Mouse (Mus musculus) spleen, adult 2 months (tissue): ENCODE data around the gene I830077J02Rik. TPM values are rescaled to one million over a fixed set of nuclear protein-coding genes. Genes with fewer than 3 reads are reported as not detected.

ENCODE experiments used
- DNase-seq, 2 experiments: peaks; one replicate each; pipeline versions ENCODE4 v3.0.0 to v3.0.0-alpha.2; 2012 to 2021; ENCODE audit warnings: low spot score in 2 of 2, low read depth in 1 of 2
- H3K27ac ChIP-seq: fragments of 200-500 bp; 2 replicates; pipeline ENCODE4 v1.5.1; 2012; ENCODE audit warnings: low read length, inconsistent platforms; ENCODE audit not compliant: insufficient read depth
- H3K27me3 ChIP-seq: fragments of 200-500 bp; 2 replicates; pipeline ENCODE4 v1.6.1; 2012; ENCODE audit warnings: mild to moderate bottlenecking, moderate library complexity, low read length, inconsistent platforms; ENCODE audit not compliant: control insufficient read depth, insufficient read depth
- H3K36me3 ChIP-seq: fragments of 200-500 bp; 2 replicates; pipeline ENCODE4 v1.6.1; 2012; ENCODE audit warnings: mild to moderate bottlenecking, low read length, inconsistent platforms; ENCODE audit not compliant: control insufficient read depth, insufficient read depth
- H3K4me1 ChIP-seq: fragments of 200-500 bp; 2 replicates; pipeline ENCODE4 v1.6.1; 2011; ENCODE audit warnings: inconsistent platforms; ENCODE audit not compliant: control insufficient read depth, insufficient read depth, insufficient read length
- H3K4me3 ChIP-seq: fragments of 200-500 bp; 2 replicates; pipeline ENCODE4 v1.5.1; 2011; ENCODE audit warnings: mild to moderate bottlenecking, inconsistent platforms; ENCODE audit not compliant: insufficient read depth, insufficient read length; ENCODE audit errors: extremely low read depth
- CTCF ChIP-seq: fragments of 200-500 bp; IDR thresholded peaks from 2 replicates; pipeline ENCODE4 v1.5.1; 2011; ENCODE audit warnings: mild to moderate bottlenecking, inconsistent platforms; ENCODE audit not compliant: insufficient read depth, insufficient read length, insufficient replicate concordance; ENCODE audit errors: extremely low read depth
- POLR2A ChIP-seq: fragments of 200-500 bp; IDR thresholded peaks from 2 replicates; pipeline ENCODE4 v1.6.1; 2011; ENCODE audit warnings: low read depth, low read length, inconsistent platforms
- WGBS: fragments of 180-500 bp; shearing (Covaris S2); methylation state at CpG from one replicate; pipeline ENCODE4 v1.1.7; 2018; 5-methylcytosine and 5-hydroxymethylcytosine counted together
- polyA plus RNA-seq: library from polyadenylated mRNA; depleted of rRNA; stranded (reverse); fragments of >200 nt; gene quantifications from 2 replicates; pipeline ENCODE4 v1.2.3, GENCODE M21; 2012

I830077J02Rik gene
- polyA plus RNA-seq, 1 experiment = 18.8 TPM

GRCm38 (mm10) chr3:105894601-105895592, 37.6 kb downstream of the I830077J02Rik start:
- peak; percentile 77 to 86 for DNase-seq
- peak overlapping the region; percentile 44; the same call in 1 of the 2 replicates for H3K4me3 ChIP-seq
- 3% methylated on average over 23 of the region's 23 CpGs for WGBS
- peak overlapping the region; percentile 95 for H3K27ac ChIP-seq
- peaks cover 23% of the 10 kb centered on the region; the same call in 1 of the 2 replicates for H3K4me1 ChIP-seq
- H3K27me3 ChIP-seq = no peaks in the 10 kb centered on the region
- peak; percentile 28; the same call in 1 of the 2 replicates for TF ChIP-seq POLR2A
- TF ChIP-seq CTCF = peak; percentile 77; the same call in 1 of the 2 replicates
- H3K36me3 ChIP-seq = no peaks in the 10 kb centered on the region

DNA sequence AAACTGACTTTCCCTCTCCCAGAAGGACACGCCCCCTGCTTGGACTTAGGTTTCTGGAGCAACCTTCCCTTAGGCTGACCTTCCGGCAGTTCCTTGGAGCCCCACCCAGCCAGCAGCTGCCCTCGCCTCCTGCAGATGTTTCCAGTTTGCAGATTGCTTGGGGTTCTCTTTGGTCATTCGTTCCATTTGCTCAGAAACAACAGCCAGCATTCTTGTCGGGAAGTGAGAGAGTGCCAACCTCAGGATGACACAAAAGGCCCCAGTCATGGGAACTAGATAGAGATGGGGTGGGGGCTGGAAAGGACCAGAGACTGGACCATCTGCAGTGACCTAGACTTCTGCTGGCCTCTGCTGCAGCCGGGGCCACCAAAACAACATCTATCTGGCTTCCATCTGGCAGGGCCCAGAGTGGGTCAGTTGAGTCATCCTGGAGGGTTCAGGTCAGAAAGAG, 38.5 kb downstream of the I830077J02Rik start:
- H3K4me1 ChIP-seq = peaks cover 23% of the 10 kb centered on the region; the same call in 1 of the 2 replicates
- 26% methylated on average over 6 of the region's 6 CpGs for WGBS

DNA sequence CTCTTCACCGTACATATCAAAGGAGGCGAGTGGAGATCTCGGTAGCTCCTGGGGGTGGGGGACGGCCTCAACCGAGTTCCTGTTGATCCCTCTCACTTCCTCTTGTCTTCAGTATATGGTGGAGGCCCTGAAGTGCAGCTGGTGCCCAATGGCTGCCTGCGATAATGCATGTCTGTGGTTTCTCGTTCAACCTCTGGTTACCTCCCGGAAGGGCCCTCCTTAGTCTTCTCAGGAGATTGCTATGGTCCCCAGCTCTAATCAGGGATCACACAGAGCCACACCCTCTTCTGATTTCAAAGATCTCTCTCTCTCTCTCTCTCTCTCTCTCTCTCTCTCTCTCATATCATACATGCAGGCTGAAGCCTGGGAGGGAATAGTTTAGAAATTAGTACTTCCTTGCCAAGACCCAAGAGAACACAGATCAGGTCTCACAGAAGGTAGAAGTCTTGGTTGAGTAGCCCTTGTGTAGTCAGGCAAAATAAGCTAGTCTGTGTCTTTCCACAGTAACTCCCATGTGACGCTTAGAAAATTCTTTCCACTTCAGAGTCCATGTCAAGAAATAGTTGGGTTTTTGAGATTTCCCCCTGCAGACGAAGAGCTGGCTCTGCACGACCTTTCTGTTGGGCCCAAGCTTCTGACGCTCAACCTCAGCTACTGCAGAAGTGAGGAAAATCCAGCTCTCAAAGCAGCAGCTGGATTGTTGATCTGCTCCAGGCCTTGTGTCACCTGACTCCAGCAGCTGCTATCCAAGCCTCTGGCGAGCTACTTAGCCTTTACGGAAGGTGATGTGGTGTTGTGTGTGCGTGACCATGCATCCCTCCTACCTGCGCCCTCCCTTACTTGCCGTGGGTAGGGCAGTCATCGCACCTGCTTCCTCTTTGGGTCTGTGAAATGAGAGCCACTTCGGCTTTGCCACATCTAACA, 39.6 kb downstream of the I830077J02Rik start:
- 7% methylated on average over 19 of the region's 19 CpGs for WGBS
- TF ChIP-seq CTCF (no peak), POLR2A (peak; percentile 53; the same call in 1 of the 2 replicates)
- H3K4me1 ChIP-seq = peaks cover 23% of the 10 kb centered on the region; the same call in 1 of the 2 replicates
- H3K27me3 ChIP-seq = no peaks in the 10 kb centered on the region
- H3K36me3 ChIP-seq = no peaks in the 10 kb centered on the region
- peak overlapping the region; percentile 95 for H3K27ac ChIP-seq
- H3K4me3 ChIP-seq = peak overlapping the region; percentile 49; the same call in 1 of the 2 replicates
- peak; percentile 74 to 86 for DNase-seq

More for the DNA sequence above, 38.5 kb downstream of the I830077J02Rik start:
- H3K27me3 ChIP-seq = no peaks in the 10 kb centered on the region
- TF ChIP-seq POLR2A (no peak), CTCF (no peak)
- peak overlapping the region; percentile 95 for H3K27ac ChIP-seq
- no peaks in the 10 kb centered on the region for H3K36me3 ChIP-seq
- DNase-seq = no peak
- H3K4me3 ChIP-seq = no peak overlapping the region; the same call in 1 of the 2 replicates

DNA sequence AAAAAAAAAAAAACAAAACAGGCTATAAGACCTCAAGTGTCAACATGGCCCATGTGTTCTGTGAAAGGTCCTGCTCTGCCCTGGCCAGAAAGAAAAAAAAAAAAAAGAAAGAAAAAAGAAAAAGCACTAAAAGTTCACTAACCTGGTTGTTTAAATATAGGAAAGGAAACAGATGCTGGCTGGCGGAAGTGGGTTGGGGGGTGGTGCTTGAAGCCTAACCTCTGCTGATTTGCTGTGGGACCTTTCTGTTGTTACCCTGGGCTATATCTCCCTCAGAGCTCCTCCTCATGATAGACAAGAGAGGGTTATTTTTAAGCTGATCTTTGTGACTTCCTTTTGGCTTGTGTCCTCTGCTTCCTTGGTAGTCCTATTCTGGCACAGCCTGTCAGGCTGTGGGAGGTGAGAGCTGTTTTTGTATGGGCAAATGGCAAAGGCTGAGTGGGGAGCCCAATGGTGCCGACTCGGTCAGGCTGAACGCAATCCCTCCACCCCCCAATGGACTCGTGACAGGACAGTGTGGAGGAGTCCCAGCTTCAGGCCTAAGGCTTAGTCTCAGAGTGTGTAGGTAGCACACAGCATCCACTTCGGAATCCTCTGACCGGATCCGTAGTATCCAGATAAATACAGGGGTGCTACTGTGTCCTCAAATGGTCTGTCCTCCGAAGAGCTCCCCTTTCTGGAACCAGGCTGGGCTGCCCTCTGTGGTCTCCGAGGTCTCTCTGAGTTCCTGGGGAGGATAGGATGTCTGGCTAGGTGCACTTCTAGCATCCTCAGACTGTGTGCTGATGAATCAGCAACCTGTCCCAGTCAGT, 40.5 kb downstream of the I830077J02Rik start:
- peak; percentile 75 to 83 for DNase-seq
- Histone ChIP-seq H3K4me1 (peaks cover 23% of the 10 kb centered on the region; the same call in 1 of the 2 replicates), H3K27ac (peak overlapping the region; percentile 95), H3K4me3 (peak overlapping the region; percentile 49), H3K27me3 (no peaks in the 10 kb centered on the region), H3K36me3 (no peaks in the 10 kb centered on the region)
- 8% methylated on average over 10 of the region's 10 CpGs for WGBS
- TF ChIP-seq POLR2A = peak; percentile 53; the same call in 1 of the 2 replicates
- TF ChIP-seq CTCF = no peak

- TF ChIP-seq CTCF = no peak
- no peak for TF ChIP-seq POLR2A
- Histone ChIP-seq H3K36me3 (no peaks in the 10 kb centered on the region), H3K4me1 (peaks cover 23% of the 10 kb centered on the region; the same call in 1 of the 2 replicates), H3K4me3 (no peak overlapping the region), H3K27ac (peak overlapping the region; percentile 95), H3K27me3 (no peaks in the 10 kb centered on the region)
- DNase-seq = no peak
- WGBS = 56% methylated on average over 3 of the region's 3 CpGs
Measured at GRCm38 (mm10) chr3:105891141-105891540, 41.3 kb downstream of the I830077J02Rik start.
